Comparison of ENCODE assay signal across 8 mouse cellular contexts in genomic region chr11:96005403-96006271, GRCm38 (mm10). TPM values are rescaled to one million over a fixed set of nuclear protein-coding genes. Genes with fewer than 3 reads are reported as not detected.
A peak's percentile ranks its signal among the peaks of the same experiment; 100 is the strongest.
DNase-seq lines count a peak whose midpoint lies in the region; ATAC-seq lines count a peak whose summit lies in the region.
"Had no signal": no experiment of that assay in that cellular context is flagged by ENCODE, and none has a peak within 500 bp of the region (broad histone marks: within the 10 kb centered on the region; RNA-seq: fewer than 3 reads in every experiment).

Igf2bp1 (minus strand) TSS chr11:96005940.

- ATAC-seq in liver, embryonic 13.5 days (ENCODE audit: low read depth): peak; percentile 56
- peak; percentile 54 for ATAC-seq in stomach, embryonic 15.5 days (ENCODE audit: insufficient read depth, low FRiP score, low read depth)

- H3K4me2 ChIP-seq in liver, embryonic 13.5 days: peak within 1 kb of the TSS; percentile 98
- H3K4me2 ChIP-seq in stomach, embryonic 15.5 days: peak within 1 kb of the TSS; percentile 98

- H3K9me3 ChIP-seq in embryonic facial prominence, embryonic 10.5 days: no peaks in the 10 kb centered on the region
- H3K9me3 ChIP-seq in liver, embryonic 13.5 days (replicated peaks): no peaks in the 10 kb centered on the region
- H3K9me3 ChIP-seq in stomach, embryonic 15.5 days: no peaks in the 10 kb centered on the region

- H3K27me3 ChIP-seq in embryonic facial prominence, embryonic 10.5 days (replicated peaks; ENCODE audit: low read depth, poor library complexity, severe bottlenecking): no peaks in the 10 kb centered on the region
- peaks cover 19% of the 10 kb centered on the region for H3K27me3 ChIP-seq in liver, embryonic 13.5 days
- peaks cover 7% of the 10 kb centered on the region; the same call in 1 of the 2 replicates for H3K27me3 ChIP-seq in stomach, embryonic 15.5 days (replicated peaks)

- peak; percentile 66 for DNase-seq in 3134 (ENCODE audit: extremely low read depth, insufficient read length, low spot score)
- peak; percentile 51 to 63 for DNase-seq in B cell, adult 2 months
- DNase-seq in embryonic facial prominence, embryonic 10.5 days (ENCODE audit: low spot score): peak; percentile 92
- DNase-seq in heart, postnatal 4 days: peak; percentile 58
- DNase-seq in liver, embryonic 13.5 days: peak; percentile 56
- DNase-seq in left cerebral cortex, postnatal 36 days (ENCODE audit: low spot score in 2 of 2): no peak

- peak within 1 kb of the TSS; percentile 89 for H3K9ac ChIP-seq in liver, embryonic 13.5 days
- H3K9ac ChIP-seq in stomach, embryonic 15.5 days: peak within 1 kb of the TSS; percentile 81

- H3K36me3 ChIP-seq in embryonic facial prominence, embryonic 10.5 days (replicated peaks): peaks cover 14% of the 10 kb centered on the region
- H3K36me3 ChIP-seq in liver, embryonic 13.5 days: peaks cover 2% of the 10 kb centered on the region; the same call in 1 of the 2 replicates
- no peaks in the 10 kb centered on the region for H3K36me3 ChIP-seq in stomach, embryonic 15.5 days

- peak within 1 kb of the TSS; percentile 85 for H3K4me3 ChIP-seq in embryonic facial prominence, embryonic 10.5 days
- H3K4me3 ChIP-seq in liver, embryonic 13.5 days (replicated peaks): peak within 1 kb of the TSS; percentile 82
- H3K4me3 ChIP-seq in stomach, embryonic 15.5 days (replicated peaks): peak within 1 kb of the TSS; percentile 68

- H3K4me1 ChIP-seq in embryonic facial prominence, embryonic 10.5 days: peaks cover 53% of the 10 kb centered on the region
- peaks cover 73% of the 10 kb centered on the region for H3K4me1 ChIP-seq in liver, embryonic 13.5 days (replicated peaks)
- H3K4me1 ChIP-seq in stomach, embryonic 15.5 days: peaks cover 27% of the 10 kb centered on the region

- H3K27ac ChIP-seq in embryonic facial prominence, embryonic 10.5 days (replicated peaks): peak within 1 kb of the TSS; percentile 99
- H3K27ac ChIP-seq in liver, embryonic 13.5 days: peak within 1 kb of the TSS; percentile 86
- peak within 1 kb of the TSS; percentile 93 for H3K27ac ChIP-seq in stomach, embryonic 15.5 days

- under 1% methylated on average over 70 of the region's 74 CpGs for WGBS in embryonic facial prominence, embryonic 10.5 days
- under 1% methylated on average over 67 of the region's 74 CpGs for WGBS in liver, embryonic 13.5 days (ENCODE audit: insufficient replicate concordance)
- under 1% methylated on average over 67 of the region's 74 CpGs for WGBS in stomach, embryonic 15.5 days

- intact Hi-C loops in left cerebral cortex, postnatal 36 days (cut with DNase I): loop anchor here (5.0 to 10.0 kb wide), 6 partner anchors 93 to 861 kb away; partner anchors contain the start of genes B4galnt2, Dlx4 and Hoxb4

RNA-seq across cellular contexts. Expression of gene Igf2bp1, which starts in this region (rescaled TPM):
- 173 and 197 TPM in 2 replicates for polyA plus RNA-seq in embryonic facial prominence, embryonic 10.5 days (2016; fragmentation: Nextera tagmentation; extraction: Ambion mirVana)
- 10 to 100 TPM in 1 of 2 experiments, 1 to 10 TPM in 1; 6.3 to 10.6 TPM for total RNA-seq in heart, postnatal 4 days (2021)
- 20.8 and 23.9 TPM in 2 replicates for polyA plus RNA-seq in liver, embryonic 13.5 days (2015; fragmentation: Nextera tagmentation; extraction: Ambion mirVana)
- 27.8 and 31.0 TPM in 2 replicates for polyA plus RNA-seq in stomach, embryonic 15.5 days (2015; fragmentation: Nextera tagmentation; extraction: Ambion mirVana)
- total RNA-seq in left cerebral cortex, postnatal 36 days (2021): under 1 TPM in 1 of 2 experiments, not detected in 1; 0.27 TPM
- total RNA-seq: hematopoietic stem cell, adult 5-6 weeks had no signal

Comparison
In these comparisons a context has a peak if more than half of its experiments do, and no peak if none do; other contexts are left out.
1. RNA of gene Igf2bp1 (total RNA-seq): 6.3 to 10.6 TPM in heart, postnatal 4 days; 0.27 TPM in left cerebral cortex, postnatal 36 days; every median in the first group is over 4 times any median in the second.
2. DNase-seq: peak in 3134 (single experiment), B cell, adult 2 months (2 of 2), embryonic facial prominence, embryonic 10.5 days (single experiment), heart, postnatal 4 days (single experiment) and liver, embryonic 13.5 days (single experiment); none in left cerebral cortex, postnatal 36 days (0 of 2).
3. Peak in every context shown above with its lines, with median percentiles within 50 percentile points of each other: H3K27ac ChIP-seq and H3K4me3 ChIP-seq.